Mouse (Mus musculus) neural tube, embryonic 13.5 days (tissue): ENCODE measurements around the gene Asic2. TPM values are rescaled to one million over a fixed set of nuclear protein-coding genes. Genes with fewer than 3 reads are reported as not detected.
A peak's percentile ranks its signal among the peaks of the same experiment; 100 is the strongest.

Experiments used
- ATAC-seq: fragments of 200-750 bp; cut with Nextera tagmentation; 2 replicates; pipeline ENCODE4 v1.8.0; 2017; ENCODE audit warnings: low read depth, mild to moderate bottlenecking, moderate TSS enrichment, moderate library complexity
- H3K27ac ChIP-seq: fragments of 300-500 bp; sonication (generic); replicated peaks from 2 replicates; pipeline ENCODE4 v1.5.1; 2015; ENCODE audit warnings: moderate library complexity, mild to moderate bottlenecking, inconsistent platforms
- H3K27me3 ChIP-seq: fragments of 300-500 bp; sonication (generic); 2 replicates; pipeline ENCODE4 v1.6.1; 2015; ENCODE audit warnings: mild to moderate bottlenecking, inconsistent platforms
- H3K36me3 ChIP-seq: fragments of 300-500 bp; sonication (generic); 2 replicates; pipeline ENCODE4 v1.6.1; 2015; ENCODE audit warnings: mild to moderate bottlenecking, inconsistent platforms
- H3K4me1 ChIP-seq: fragments of 300-500 bp; sonication (generic); replicated peaks from 2 replicates; pipeline ENCODE4 v1.6.1; 2015; ENCODE audit warnings: inconsistent platforms
- H3K4me2 ChIP-seq: fragments of 300-500 bp; sonication (generic); 2 replicates; pipeline ENCODE4 v1.6.1; 2015; ENCODE audit warnings: inconsistent platforms, mild to moderate bottlenecking, moderate library complexity
- H3K4me3 ChIP-seq: fragments of 300-500 bp; sonication (generic); 2 replicates; pipeline ENCODE4 v1.5.1; 2015; ENCODE audit warnings: mild to moderate bottlenecking, inconsistent platforms
- H3K9ac ChIP-seq: fragments of 300-500 bp; sonication (generic); 2 replicates; pipeline ENCODE4 v1.6.1; 2015; ENCODE audit warnings: moderate library complexity, mild to moderate bottlenecking, inconsistent platforms
- H3K9me3 ChIP-seq: fragments of 300-500 bp; sonication (generic); 2 replicates; pipeline ENCODE4 v1.6.1; 2016; ENCODE audit warnings: inconsistent platforms
- WGBS: fragments of 180-500 bp; shearing (Covaris S2); methylation state at CpG from one replicate; pipeline ENCODE4 v1.1.7; 2015; 5-methylcytosine and 5-hydroxymethylcytosine counted together
- polyA plus RNA-seq: library from polyadenylated mRNA; unstranded; fragments of >200 nt; fragmentation: Nextera tagmentation; extraction: Ambion mirVana; gene quantifications from 2 replicates; pipeline ENCODE4 v1.2.1, GENCODE M21; 2015

Gene Asic2
- polyA plus RNA-seq, 1 experiment from 2014 or later = 9.1 TPM

- H3K36me3 ChIP-seq = no peaks in the 10 kb centered on the region
- H3K9ac ChIP-seq = no peak overlapping the region
- H3K27ac ChIP-seq = no peak overlapping the region
- H3K27me3 ChIP-seq = no peaks in the 10 kb centered on the region
- H3K4me2 ChIP-seq = no peak overlapping the region
- WGBS = 50% methylated on average over 9 of the region's 9 CpGs
- peaks cover 8% of the 10 kb centered on the region for H3K4me1 ChIP-seq
- H3K9me3 ChIP-seq = no peaks in the 10 kb centered on the region
- no peak for ATAC-seq
- H3K4me3 ChIP-seq = no peak overlapping the region
Observed at GRCm38 (mm10) chr11:81871506-81872213, 96.6 kb downstream of the Asic2 start.

GRCm38 (mm10) chr11:81865661-81866382 is 102.4 kb downstream of the Asic2 start:
- ATAC-seq = no peak
- Histone ChIP-seq H3K9me3 (no peaks in the 10 kb centered on the region), H3K4me3 (no peak overlapping the region), H3K9ac (no peak overlapping the region), H3K27me3 (no peaks in the 10 kb centered on the region), H3K4me1 (peaks cover 18% of the 10 kb centered on the region), H3K4me2 (no peak overlapping the region), H3K36me3 (no peaks in the 10 kb centered on the region), H3K27ac (no peak overlapping the region)
- 63% methylated on average over 10 of the region's 10 CpGs for WGBS

- peak; percentile 85 for ATAC-seq
Observed at GRCm38 (mm10) chr11:81860250-81860972, 107.8 kb downstream of the Asic2 start, which contains the start of gene 5530401A14Rik. TSS of gene 5530401A14Rik (plus strand) at chr11:81860673.

GRCm38 (mm10) chr11:81847773-81848490 is 120.3 kb downstream of the Asic2 start:
- Histone ChIP-seq H3K4me2 (no peak overlapping the region), H3K4me3 (no peak overlapping the region), H3K9ac (no peak overlapping the region), H3K4me1 (peaks cover 16% of the 10 kb centered on the region), H3K9me3 (no peaks in the 10 kb centered on the region), H3K36me3 (no peaks in the 10 kb centered on the region), H3K27me3 (no peaks in the 10 kb centered on the region), H3K27ac (no peak overlapping the region)
- 29% methylated on average over 1 of the region's 1 CpGs for WGBS
- ATAC-seq = no peak

More at GRCm38 (mm10) chr11:81860250-81860972, 107.8 kb downstream of the Asic2 start, which contains the start of gene 5530401A14Rik:
- Histone ChIP-seq H3K9ac (no peak within 1 kb of the TSS), H3K4me3 (no peak within 1 kb of the TSS), H3K36me3 (no peaks in the 10 kb centered on the region), H3K4me1 (peaks cover 26% of the 10 kb centered on the region), H3K27me3 (no peaks in the 10 kb centered on the region), H3K4me2 (no peak within 1 kb of the TSS), H3K9me3 (no peaks in the 10 kb centered on the region), H3K27ac (peak within 1 kb of the TSS; percentile 46)
- WGBS = 27% methylated on average over 4 of the region's 4 CpGs

- Histone ChIP-seq H3K9me3 (no peaks in the 10 kb centered on the region), H3K4me2 (no peak overlapping the region), H3K27me3 (no peaks in the 10 kb centered on the region), H3K9ac (no peak overlapping the region), H3K27ac (no peak overlapping the region), H3K36me3 (no peaks in the 10 kb centered on the region), H3K4me3 (no peak overlapping the region), H3K4me1 (peaks cover 13% of the 10 kb centered on the region)
- ATAC-seq = no peak
- WGBS = 73% methylated on average over 3 of the region's 3 CpGs
Observed at GRCm38 (mm10) chr11:81845686-81846036, 122.6 kb downstream of the Asic2 start.

GRCm38 (mm10) chr11:81845010-81845685 is 123.1 kb downstream of the Asic2 start:
- Histone ChIP-seq H3K9ac (no peak overlapping the region), H3K4me1 (peaks cover 9% of the 10 kb centered on the region), H3K27ac (no peak overlapping the region), H3K9me3 (no peaks in the 10 kb centered on the region), H3K36me3 (no peaks in the 10 kb centered on the region), H3K4me2 (no peak overlapping the region), H3K4me3 (no peak overlapping the region), H3K27me3 (no peaks in the 10 kb centered on the region)
- no peak for ATAC-seq
- WGBS = 53% methylated on average over 5 of the region's 5 CpGs

GRCm38 (mm10) chr11:81841001-81841400 is 127.3 kb downstream of the Asic2 start:
- Histone ChIP-seq H3K9ac (no peak overlapping the region), H3K9me3 (no peaks in the 10 kb centered on the region), H3K36me3 (no peaks in the 10 kb centered on the region), H3K27me3 (no peaks in the 10 kb centered on the region), H3K4me2 (no peak overlapping the region), H3K27ac (no peak overlapping the region), H3K4me3 (no peak overlapping the region), H3K4me1 (peaks cover 9% of the 10 kb centered on the region)
- WGBS = 72% methylated on average over 2 of the region's 2 CpGs
- no peak for ATAC-seq

- 64% methylated on average over 4 of the region's 4 CpGs for whole genome bisulfite sequencing
- H3K4me2 ChIP-seq = no peak overlapping the region
- no peak overlapping the region for H3K9ac ChIP-seq
- H3K36me3 ChIP-seq = no peaks in the 10 kb centered on the region
- no peak overlapping the region for H3K4me3 ChIP-seq
- no peaks in the 10 kb centered on the region for H3K9me3 ChIP-seq
- no peak overlapping the region for H3K27ac ChIP-seq
- ATAC-seq = no peak
- no peaks in the 10 kb centered on the region; the same call in 1 of the 2 replicates for H3K4me1 ChIP-seq
- H3K27me3 ChIP-seq = no peaks in the 10 kb centered on the region
Observed at GRCm38 (mm10) chr11:81838426-81838825, 129.8 kb downstream of the Asic2 start.

GRCm38 (mm10) chr11:81832381-81832780 is 135.9 kb downstream of the Asic2 start:
- Histone ChIP-seq H3K4me1 (no peaks in the 10 kb centered on the region), H3K9me3 (no peaks in the 10 kb centered on the region), H3K36me3 (no peaks in the 10 kb centered on the region), H3K4me2 (no peak overlapping the region), H3K4me3 (no peak overlapping the region), H3K27me3 (no peaks in the 10 kb centered on the region), H3K27ac (no peak overlapping the region), H3K9ac (no peak overlapping the region)
- WGBS = 73% methylated on average over 1 of the region's 1 CpGs
- no peak for ATAC-seq

- no peak overlapping the region for H3K9ac ChIP-seq
- H3K9me3 ChIP-seq = no peaks in the 10 kb centered on the region
- WGBS = 34% methylated on average over 5 of the region's 5 CpGs
- H3K27ac ChIP-seq = no peak overlapping the region
- no peaks in the 10 kb centered on the region for H3K36me3 ChIP-seq
- H3K4me1 ChIP-seq = no peaks in the 10 kb centered on the region
- H3K27me3 ChIP-seq = peaks cover 5% of the 10 kb centered on the region; the same call in 1 of the 2 replicates
- H3K4me2 ChIP-seq = no peak overlapping the region
- no peak overlapping the region for H3K4me3 ChIP-seq
- ATAC-seq = no peak
Observed at GRCm38 (mm10) chr11:81816531-81816930, 151.7 kb downstream of the Asic2 start.

- Histone ChIP-seq H3K4me2 (no peak overlapping the region), H3K9ac (no peak overlapping the region), H3K27me3 (peaks cover 5% of the 10 kb centered on the region; the same call in 1 of the 2 replicates), H3K9me3 (no peaks in the 10 kb centered on the region), H3K36me3 (no peaks in the 10 kb centered on the region), H3K4me3 (no peak overlapping the region), H3K4me1 (no peaks in the 10 kb centered on the region), H3K27ac (no peak overlapping the region)
- no peak for ATAC-seq
- WGBS = 91% methylated on average over 1 of the region's 1 CpGs
Observed at GRCm38 (mm10) chr11:81814816-81815215, 153.4 kb downstream of the Asic2 start.
